Mouse (Mus musculus): ENCODE data around the gene Ascl2. TPM values are rescaled to one million over a fixed set of nuclear protein-coding genes. Genes with fewer than 3 reads are reported as not detected.

Ascl2 gene
- polyA plus RNA-seq, 1 experiment: 0.11 TPM

DNA sequence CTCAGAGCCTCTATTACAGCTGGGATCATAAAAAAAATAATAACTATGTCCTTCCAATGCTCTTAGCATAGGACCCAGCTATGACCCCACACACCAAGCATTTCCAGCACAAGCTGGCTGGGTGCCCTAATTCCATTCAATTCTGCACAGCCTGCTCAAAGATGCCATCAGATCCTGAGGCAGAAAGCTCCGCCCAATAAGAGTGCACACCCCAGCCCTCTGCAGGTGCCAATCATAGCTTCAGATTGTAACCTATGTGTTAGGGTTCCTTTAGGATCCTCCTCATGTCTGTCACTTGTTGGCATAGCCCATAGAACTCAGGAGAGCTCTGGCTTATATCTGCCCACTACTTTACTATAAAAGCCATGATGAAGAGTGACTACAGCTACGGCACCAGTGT lies 27.9 kb upstream of the Ascl2 start:
- no peak for DNase-seq
- WGBS: 78% methylated on average over 2 of the region's 2 CpGs
- H3K4me3 ChIP-seq (ENCODE audit: insufficient read depth, low read depth, low read length): no peak overlapping the region
- H3K36me3 ChIP-seq (ENCODE audit: control insufficient read depth, insufficient read depth, low read length): no peaks in the 10 kb centered on the region
- H3K4me1 ChIP-seq (ENCODE audit: control insufficient read depth, insufficient read depth, low read length): no peaks in the 10 kb centered on the region
- H3K27ac ChIP-seq (ENCODE audit: insufficient read depth, low read depth, low read length): no peak overlapping the region
- TF ChIP-seq CTCF (conservative IDR thresholded peaks at IDR 0.05; ENCODE audit: insufficient read depth, insufficient read length, low read depth, low read length): no peak
- no peak for TF ChIP-seq POLR2A (IDR thresholded peaks at IDR 0.05; ENCODE audit: low read depth, low read length)
- no peaks in the 10 kb centered on the region for H3K27me3 ChIP-seq (replicated peaks; ENCODE audit: control insufficient read depth, insufficient read depth, low read length)

- TF ChIP-seq POLR2A (IDR thresholded peaks at IDR 0.05; ENCODE audit: low read depth, low read length) (no peak), CTCF (conservative IDR thresholded peaks at IDR 0.05; ENCODE audit: insufficient read depth, insufficient read length, low read depth, low read length) (no peak)
- 80% methylated on average over 3 of the region's 3 CpGs for WGBS
- Histone ChIP-seq H3K27me3 (replicated peaks; ENCODE audit: control insufficient read depth, insufficient read depth, low read length) (no peaks in the 10 kb centered on the region), H3K4me3 (ENCODE audit: insufficient read depth, low read depth, low read length) (no peak overlapping the region), H3K27ac (ENCODE audit: insufficient read depth, low read depth, low read length) (no peak overlapping the region), H3K4me1 (ENCODE audit: control insufficient read depth, insufficient read depth, low read length) (no peaks in the 10 kb centered on the region), H3K36me3 (ENCODE audit: control insufficient read depth, insufficient read depth, low read length) (no peaks in the 10 kb centered on the region)
- DNase-seq: no peak
Measured at GRCm38 (mm10) chr7:142995630-142996338, 26.7 kb upstream of the Ascl2 start.

DNA sequence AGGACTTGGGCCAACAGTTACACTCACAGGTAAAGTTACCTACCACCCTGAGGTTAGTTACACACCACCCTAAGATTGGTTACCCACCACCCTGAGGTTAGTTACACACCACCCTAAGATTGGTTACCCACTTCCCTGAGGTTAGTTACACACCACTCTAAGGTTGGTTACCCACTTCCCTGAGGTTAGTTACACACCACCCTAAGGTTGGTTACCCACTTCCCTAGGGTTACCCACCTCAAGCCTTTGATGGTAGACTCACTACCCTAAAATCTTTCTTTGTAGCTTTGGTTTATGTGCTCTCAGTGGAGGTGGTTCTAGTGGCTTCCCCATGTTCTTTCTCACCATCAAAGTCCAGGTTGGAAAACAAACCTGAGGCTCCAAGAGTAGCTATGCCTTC lies 25.9 kb upstream of the Ascl2 start:
- H3K27me3 ChIP-seq (replicated peaks; ENCODE audit: control insufficient read depth, insufficient read depth, low read length): no peaks in the 10 kb centered on the region
- H3K4me1 ChIP-seq (ENCODE audit: control insufficient read depth, insufficient read depth, low read length): no peaks in the 10 kb centered on the region
- H3K27ac ChIP-seq (ENCODE audit: insufficient read depth, low read depth, low read length): no peak overlapping the region
- no peaks in the 10 kb centered on the region for H3K36me3 ChIP-seq (ENCODE audit: control insufficient read depth, insufficient read depth, low read length)
- TF ChIP-seq CTCF (conservative IDR thresholded peaks at IDR 0.05; ENCODE audit: insufficient read depth, insufficient read length, low read depth, low read length) (no peak), POLR2A (IDR thresholded peaks at IDR 0.05; ENCODE audit: low read depth, low read length) (no peak)
- DNase-seq: no peak
- no peak overlapping the region for H3K4me3 ChIP-seq (ENCODE audit: insufficient read depth, low read depth, low read length)

GRCm38 (mm10) chr7:142987718-142988117 lies 18.7 kb upstream of the Ascl2 start:
- Histone ChIP-seq H3K4me3 (ENCODE audit: insufficient read depth, low read depth, low read length) (no peak overlapping the region), H3K36me3 (ENCODE audit: control insufficient read depth, insufficient read depth, low read length) (no peaks in the 10 kb centered on the region), H3K4me1 (ENCODE audit: control insufficient read depth, insufficient read depth, low read length) (no peaks in the 10 kb centered on the region), H3K27me3 (replicated peaks; ENCODE audit: control insufficient read depth, insufficient read depth, low read length) (no peaks in the 10 kb centered on the region), H3K27ac (ENCODE audit: insufficient read depth, low read depth, low read length) (no peak overlapping the region)
- TF ChIP-seq POLR2A (IDR thresholded peaks at IDR 0.05; ENCODE audit: low read depth, low read length) (no peak), CTCF (conservative IDR thresholded peaks at IDR 0.05; ENCODE audit: insufficient read depth, insufficient read length, low read depth, low read length) (no peak)
- no peak for DNase-seq
- 91% methylated on average over 3 of the region's 3 CpGs for WGBS

- no peak for TF ChIP-seq POLR2A (IDR thresholded peaks at IDR 0.05; ENCODE audit: low read depth, low read length)
- TF ChIP-seq CTCF (conservative IDR thresholded peaks at IDR 0.05; ENCODE audit: insufficient read depth, insufficient read length, low read depth, low read length): no peak
- WGBS: 90% methylated on average over 4 of the region's 4 CpGs
Measured at GRCm38 (mm10) chr7:142985146-142985545, 16.1 kb upstream of the Ascl2 start.

DNA sequence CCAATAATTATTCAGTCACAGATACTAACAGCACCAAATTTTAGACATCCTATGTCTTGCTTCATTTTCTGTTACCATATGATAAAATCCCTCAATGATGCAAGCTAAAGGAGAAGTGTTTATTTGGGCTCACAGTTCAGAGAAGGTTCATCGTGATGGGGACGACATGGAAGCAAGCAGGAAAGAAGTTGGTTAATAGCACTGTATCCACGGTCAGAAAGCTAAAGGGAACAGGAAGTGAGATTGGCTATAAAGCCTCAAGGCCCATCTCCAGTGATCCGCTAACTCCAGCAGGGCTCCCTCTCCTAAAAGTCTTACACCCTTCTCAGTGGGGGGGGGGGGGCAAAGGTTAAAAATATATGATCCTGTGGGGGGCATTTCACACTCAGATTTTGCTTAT lies 12.8 kb upstream of the Ascl2 start:
- Histone ChIP-seq H3K27ac (ENCODE audit: insufficient read depth, low read depth, low read length) (no peak overlapping the region), H3K4me1 (ENCODE audit: control insufficient read depth, insufficient read depth, low read length) (no peaks in the 10 kb centered on the region), H3K4me3 (ENCODE audit: insufficient read depth, low read depth, low read length) (no peak overlapping the region), H3K36me3 (ENCODE audit: control insufficient read depth, insufficient read depth, low read length) (no peaks in the 10 kb centered on the region), H3K27me3 (replicated peaks; ENCODE audit: control insufficient read depth, insufficient read depth, low read length) (no peaks in the 10 kb centered on the region; the same call in none of the 2 replicates)
- WGBS: 68% methylated on average over 4 of the region's 4 CpGs
- no peak for TF ChIP-seq CTCF (conservative IDR thresholded peaks at IDR 0.05; ENCODE audit: insufficient read depth, insufficient read length, low read depth, low read length)
- TF ChIP-seq POLR2A (IDR thresholded peaks at IDR 0.05; ENCODE audit: low read depth, low read length): no peak
- no peak for DNase-seq

More at GRCm38 (mm10) chr7:142985146-142985545, 16.1 kb upstream of the Ascl2 start:
- Histone ChIP-seq H3K4me1 (ENCODE audit: control insufficient read depth, insufficient read depth, low read length) (no peaks in the 10 kb centered on the region), H3K4me3 (ENCODE audit: insufficient read depth, low read depth, low read length) (no peak overlapping the region), H3K27ac (ENCODE audit: insufficient read depth, low read depth, low read length) (no peak overlapping the region), H3K36me3 (ENCODE audit: control insufficient read depth, insufficient read depth, low read length) (no peaks in the 10 kb centered on the region), H3K27me3 (replicated peaks; ENCODE audit: control insufficient read depth, insufficient read depth, low read length) (no peaks in the 10 kb centered on the region)
- no peak for DNase-seq

DNA sequence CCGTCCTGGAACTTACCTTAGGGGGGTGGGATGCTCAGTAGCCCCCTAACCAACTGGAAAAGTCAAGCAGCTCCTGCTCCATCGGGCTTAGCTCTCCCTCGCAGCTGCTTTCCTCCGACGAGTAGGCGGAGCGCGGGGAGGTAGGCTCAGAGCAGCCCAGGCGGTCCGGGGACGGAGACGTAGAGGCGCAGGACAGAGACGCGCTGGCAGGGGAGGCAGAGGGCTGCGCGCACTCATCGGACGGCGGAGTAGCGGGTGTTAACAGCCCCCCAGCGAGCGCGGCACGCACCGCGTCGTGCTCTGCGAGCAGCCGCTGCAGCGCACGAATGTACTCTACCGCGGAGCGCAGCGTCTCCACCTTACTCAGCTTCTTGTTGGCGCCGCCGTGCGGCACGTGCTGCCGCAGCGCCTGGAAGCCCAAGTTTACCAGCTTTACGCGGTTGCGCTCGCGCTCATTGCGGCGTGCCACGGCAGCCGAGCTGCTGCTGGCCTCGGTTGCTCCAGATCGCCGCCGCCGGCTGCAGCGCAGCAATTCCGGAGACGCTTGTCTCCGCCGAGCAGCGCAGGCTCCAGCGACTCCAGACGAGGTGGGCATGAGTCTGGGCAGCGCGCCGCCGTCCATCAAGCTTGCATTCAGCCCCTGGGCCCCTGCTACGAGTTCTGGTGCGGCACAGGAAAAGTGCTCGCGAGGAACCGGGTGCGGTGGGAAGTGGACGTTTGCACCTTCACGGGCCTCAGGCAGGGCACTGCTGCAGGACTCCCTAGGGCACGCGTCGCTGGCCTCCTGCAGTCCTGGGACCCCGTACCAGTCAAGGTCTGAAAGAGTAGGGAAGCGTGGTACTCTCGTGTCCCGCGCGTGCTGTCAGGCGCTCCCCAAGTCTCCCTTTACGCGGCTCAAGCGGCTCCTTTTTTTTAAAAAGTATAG lies 918 bp downstream of the Ascl2 start:
- Histone ChIP-seq H3K4me1 (ENCODE audit: control insufficient read depth, insufficient read depth, low read length) (peaks cover 7% of the 10 kb centered on the region; the same call in 1 of the 2 replicates), H3K27me3 (replicated peaks; ENCODE audit: control insufficient read depth, insufficient read depth, low read length) (peaks cover 1% of the 10 kb centered on the region; the same call in 1 of the 2 replicates), H3K27ac (ENCODE audit: insufficient read depth, low read depth, low read length) (no peak overlapping the region), H3K36me3 (ENCODE audit: control insufficient read depth, insufficient read depth, low read length) (no peaks in the 10 kb centered on the region), H3K4me3 (ENCODE audit: insufficient read depth, low read depth, low read length) (peak overlapping the region; percentile 38)
- under 1% methylated on average over 90 of the region's 90 CpGs for WGBS
- TF ChIP-seq CTCF (conservative IDR thresholded peaks at IDR 0.05; ENCODE audit: insufficient read depth, insufficient read length, low read depth, low read length) (no peak), POLR2A (IDR thresholded peaks at IDR 0.05; ENCODE audit: low read depth, low read length) (no peak)
- DNase-seq: peak; percentile 46
